Mouse (Mus musculus): ENCODE measurements at regions not wholly inside any gene's neighbourhood (a gene's known extent, or its start where the extent isn't known, plus 50 kb on each side); places are given as distances from the start of the nearest gene placed in this dataset.
A peak's percentile ranks its signal among the peaks of the same experiment; 100 is the strongest.
"Not testable (repeated sequence)": the region's sequence is repeated elsewhere in the genome, so short reads cannot be mapped to it uniquely, and the experiment has no call there.

DNA sequence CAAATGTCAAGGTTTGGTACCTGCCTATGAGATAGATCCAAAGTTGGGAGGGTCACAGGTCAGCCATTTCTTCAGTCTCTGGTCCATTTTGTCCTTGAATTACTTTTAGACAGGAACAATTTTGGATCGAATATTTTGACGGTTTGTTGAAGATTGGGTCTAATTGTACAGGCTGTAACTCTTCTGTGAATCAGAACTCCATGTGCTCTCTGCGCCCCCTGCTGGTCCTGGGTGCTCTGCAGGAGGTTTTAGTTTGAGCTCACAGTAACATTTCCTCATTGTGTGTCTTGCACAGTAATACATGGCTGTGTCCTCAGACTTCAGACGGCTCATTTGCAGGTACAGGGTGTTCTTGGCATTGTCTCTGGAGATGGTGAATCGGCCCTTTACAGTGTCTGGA is 158.1 kb downstream of the Adam6a start:
- not testable (repeated sequence) for DNase-seq

DNA sequence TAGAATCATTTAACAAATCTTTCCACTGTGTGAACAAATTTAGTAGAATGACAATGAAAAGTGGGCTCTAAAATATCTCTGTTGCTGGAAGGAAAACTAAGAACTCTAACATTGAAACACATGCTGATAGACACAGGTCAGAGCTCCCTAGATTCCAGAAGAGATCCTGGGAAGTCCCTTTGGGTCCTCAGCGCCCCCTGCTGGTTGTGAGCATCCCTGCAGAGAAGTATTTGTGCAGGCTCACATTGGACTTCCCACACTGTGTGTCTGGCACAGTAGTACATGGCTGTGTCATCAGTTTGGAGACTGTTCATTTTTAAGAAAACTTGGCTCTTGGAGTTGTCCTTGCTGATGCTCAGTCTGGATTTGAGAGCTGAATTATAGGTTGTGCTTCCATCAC is 172.7 kb downstream of the Adam6a start:
- DNase-seq, result not testable (repeated sequence)

DNA sequence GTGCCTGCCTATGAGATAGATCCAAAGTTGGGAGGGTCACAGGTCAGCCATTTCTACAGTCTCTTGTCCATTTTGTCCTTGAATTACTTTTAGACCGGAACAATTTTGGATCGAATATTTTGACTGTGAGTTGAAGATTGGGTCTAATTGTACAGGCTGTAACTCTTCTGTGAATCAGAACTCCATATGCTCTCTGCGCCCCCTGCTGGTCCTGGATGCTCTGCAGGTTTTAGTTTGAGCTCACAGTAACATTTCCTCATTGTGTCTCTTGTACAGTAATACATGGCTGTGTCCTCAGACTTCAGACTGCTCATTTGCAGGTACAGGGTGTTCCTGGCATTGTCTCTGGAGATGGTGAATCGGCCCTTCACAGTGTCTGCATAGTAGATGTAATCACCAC is 192.1 kb downstream of the Adam6a start:
- no peak for DNase-seq

DNA sequence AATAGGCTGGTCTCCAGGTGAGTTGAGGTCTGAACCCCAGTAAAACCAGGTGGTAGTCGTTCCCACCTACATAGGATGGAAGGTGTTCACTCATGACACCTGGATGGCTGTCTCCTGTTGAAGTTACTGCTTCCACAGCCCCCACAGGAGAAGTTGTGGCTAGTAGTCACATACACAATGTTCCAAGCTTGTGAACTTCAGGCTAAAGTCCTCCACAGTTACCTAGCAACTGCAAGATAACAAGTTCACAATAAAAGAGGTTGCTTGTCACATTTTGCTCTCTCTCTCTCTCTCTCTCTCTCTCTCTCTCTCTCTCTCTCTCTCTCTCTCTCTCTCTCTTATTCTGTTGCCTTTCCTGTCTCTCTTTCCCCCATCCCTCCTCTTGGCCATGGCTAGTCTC is 202.6 kb downstream of the Adam6a start:
- no peak for DNase-seq

DNA sequence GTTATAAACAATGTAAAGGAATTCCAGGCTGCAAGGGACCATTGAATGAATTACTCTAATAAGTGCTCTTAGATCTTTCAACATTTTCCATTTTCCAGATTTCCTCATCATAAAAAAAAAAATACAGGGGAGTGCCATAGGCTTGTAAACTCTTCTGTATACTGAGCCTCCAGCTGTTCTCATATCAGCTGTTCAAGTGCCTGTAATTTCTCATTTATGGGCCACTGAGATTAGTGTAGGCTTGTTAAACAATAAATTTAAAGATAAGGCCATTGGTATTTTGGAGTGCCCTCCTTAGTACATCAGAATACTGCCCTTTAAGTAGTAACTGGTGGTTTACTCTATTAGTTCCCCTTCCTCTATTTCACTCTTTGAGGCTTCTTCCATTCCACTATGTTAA is 204.3 kb downstream of the Adam6a start:
- no peak for DNase-seq

DNA sequence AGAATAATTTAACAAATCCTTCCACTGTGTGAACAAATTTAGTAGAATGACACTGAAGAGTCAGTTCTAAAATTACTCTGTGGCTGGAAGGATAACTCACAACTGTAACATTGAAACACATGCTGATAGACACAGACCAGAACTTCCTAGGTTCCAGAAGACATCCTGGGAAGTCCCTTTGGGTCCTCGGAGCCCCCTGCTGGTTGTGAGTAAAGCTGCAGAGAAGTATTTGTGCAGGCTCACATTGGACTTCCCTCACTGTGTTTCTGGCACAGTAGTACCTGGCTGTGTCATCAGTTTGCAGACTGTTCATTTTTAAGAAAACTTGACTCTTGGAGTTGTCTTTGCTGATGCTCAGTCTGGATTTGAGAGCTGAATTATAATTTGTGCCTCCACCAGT is 225.9 kb downstream of the Adam6a start:
- no peak for DNase-seq

DNA sequence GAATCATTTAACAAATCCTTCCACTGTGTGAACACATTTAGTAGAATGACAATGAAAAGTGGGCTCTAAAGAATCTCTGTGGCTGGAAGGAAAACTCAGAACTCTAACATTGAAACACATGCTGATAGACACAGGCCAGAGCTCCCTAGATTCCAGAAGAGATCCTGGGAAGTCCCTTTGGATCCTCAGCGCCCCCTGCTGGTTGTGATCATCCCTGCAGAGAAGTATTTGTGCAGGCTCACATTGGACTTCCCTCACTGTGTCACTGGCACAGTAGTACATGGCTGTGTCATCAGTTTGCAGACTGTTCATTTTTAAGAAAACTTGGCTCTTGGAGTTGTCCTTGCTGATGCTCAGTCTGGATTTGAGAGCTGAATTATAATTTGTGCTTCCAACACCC is 252.2 kb downstream of the Adam6a start:
- peak; percentile 0 for DNase-seq

DNA sequence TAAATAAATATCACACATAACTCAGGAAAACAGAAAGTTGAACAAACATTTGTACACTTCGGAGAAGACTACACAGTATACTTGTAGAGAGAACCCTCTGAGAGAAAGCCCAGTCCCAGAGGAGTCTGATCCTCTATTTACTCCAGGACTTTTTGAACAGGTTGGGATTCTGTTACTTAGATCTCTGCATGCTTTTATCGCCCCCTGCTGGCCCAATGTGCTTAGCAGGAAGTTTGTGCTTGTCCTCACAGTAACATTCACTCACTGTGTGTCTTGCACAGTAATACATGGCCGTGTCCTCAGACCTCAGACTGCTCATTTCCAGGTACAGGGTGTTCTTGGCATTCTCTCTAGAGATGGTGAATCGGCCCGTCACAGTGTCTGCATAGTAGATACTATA is 282.7 kb downstream of the Adam6a start:
- no peak for DNase-seq

DNA sequence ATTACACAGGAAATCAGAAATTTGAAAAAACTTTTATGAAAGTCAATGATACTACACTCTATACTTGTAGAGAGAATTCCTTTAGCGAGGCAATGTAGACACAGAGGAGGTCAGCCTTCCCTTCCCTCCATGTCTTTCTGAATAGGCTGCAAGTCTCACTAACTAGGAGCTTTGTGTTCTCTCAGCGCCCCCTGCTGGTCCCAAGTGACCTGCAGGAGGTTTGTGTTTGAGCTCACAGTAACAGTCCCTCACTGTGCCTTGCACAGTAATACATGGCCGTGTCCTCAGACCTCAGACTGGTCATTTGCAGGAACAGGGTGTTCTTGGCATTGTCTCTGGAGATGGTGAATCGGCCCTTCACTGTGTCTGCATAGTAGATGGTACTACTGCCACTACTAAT is 315.2 kb downstream of the Adam6a start:
- DNase-seq, result peak; percentile 9

DNA sequence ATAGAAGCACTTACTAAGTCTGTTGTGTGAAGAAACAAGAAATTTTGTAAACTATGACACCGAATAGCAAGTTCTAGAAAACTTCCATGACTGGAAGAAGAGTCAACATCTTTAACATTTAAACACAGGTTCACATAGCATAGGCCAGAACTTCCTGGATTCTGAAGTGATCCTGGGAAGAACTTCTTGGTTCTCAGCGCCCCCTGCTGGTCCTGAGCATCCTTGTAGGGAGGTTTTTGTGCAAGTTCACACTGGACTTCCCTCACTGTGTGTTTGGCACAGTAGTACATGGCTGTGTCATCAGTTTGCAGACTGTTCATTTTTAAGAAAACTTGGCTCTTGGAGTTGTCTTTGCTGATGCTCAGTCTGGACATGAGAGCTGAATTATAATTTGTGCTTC is 335.1 kb downstream of the Adam6a start:
- no peak for DNase-seq

DNA sequence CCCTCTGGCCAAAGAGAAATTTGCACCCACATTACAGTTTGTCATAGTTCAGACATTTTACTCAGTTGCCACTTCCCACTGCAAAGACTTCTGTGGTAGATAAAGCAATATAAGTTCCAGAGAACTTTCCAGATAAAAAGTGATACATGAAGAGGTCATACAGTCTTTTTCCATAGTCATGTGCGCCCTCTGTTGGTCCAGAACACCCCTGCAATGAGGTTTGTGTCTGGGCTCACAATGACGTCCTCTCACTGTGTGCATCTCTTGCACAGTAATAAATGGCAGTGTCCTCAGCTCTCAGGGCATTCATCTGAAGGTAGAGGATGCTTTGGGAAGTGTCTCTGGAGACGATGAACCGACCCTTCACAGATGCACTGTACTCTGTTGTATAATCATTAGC is 352.4 kb downstream of the Adam6a start:
- DNase-seq, result no peak

DNA sequence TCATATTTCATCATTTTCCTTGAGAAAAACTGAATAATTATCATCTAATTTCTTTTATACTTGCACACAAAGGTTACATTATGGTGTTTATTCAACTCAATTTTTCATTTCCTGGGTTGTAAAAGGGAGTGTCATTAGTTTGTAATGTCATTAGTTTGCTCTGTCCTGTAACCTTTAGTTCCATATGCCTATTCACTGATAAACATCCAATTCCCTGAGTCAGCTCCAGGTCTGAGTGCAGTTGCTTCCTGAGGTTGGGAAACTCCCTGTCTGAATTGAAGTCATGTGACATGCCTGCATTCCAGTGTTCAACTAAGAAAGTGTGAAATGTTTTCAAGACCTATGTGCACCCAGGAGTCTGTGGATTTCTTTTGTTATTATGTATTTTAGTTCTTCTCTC is 362.8 kb downstream of the Adam6a start:
- no peak for DNase-seq

DNA sequence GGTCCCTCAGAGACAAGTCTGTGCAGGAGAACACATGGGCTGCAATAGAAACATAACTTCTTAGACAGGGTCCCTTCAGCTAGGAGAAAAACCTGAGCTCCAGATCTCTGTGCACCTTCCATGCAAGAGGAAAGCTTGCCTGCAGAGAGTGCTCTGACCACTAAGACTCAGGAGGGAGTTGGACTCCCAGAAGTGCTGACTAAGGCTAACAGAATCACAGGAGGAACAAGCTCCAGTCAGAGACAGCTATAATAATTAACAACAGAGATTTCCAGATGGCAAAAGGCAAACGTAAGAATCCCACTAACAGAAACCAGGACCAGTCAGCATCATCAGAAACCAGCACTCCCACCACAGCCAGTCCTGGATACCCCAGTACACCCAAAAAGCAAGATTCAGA is 364.0 kb downstream of the Adam6a start:
- no peak for DNase-seq

DNA sequence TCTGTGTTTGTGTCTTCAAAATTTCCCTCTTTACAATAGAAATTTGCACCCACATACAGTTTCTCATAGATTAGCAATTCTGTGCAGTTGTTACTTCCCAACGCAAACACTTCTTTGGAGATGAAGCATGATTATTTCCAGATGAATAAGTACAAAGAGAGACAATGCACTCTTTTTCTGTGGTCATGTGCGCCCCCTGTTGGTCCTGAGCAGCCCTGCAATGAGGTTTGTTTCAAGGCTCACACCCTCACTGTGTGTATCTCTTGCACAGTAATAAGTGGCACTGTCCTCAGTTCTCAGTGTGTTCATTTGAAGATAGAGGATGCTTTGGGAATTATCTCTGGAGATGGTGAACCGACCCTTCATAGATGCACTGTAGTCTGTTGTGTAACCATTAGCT is 368.1 kb downstream of the Adam6a start:
- DNase-seq, result no peak

DNA sequence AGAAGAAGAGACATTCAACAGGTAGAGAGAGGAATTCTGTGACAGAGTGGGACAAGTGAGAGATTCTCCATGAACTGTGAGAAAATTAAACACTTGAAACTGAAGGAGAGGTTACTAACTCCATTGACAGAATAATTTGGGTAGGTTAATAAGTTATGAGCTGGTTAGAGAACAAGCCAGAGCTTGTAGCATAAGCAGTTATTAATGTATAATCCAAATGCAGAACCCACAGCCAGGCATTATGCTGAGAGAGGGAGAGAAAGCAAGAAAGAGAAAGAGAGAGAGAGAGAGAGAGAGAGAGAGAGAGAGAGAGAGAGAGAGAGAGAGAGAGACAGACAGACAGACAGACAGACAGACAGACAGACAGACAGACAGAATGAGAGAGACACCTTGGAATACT is 397.0 kb downstream of the Adam6a start:
- DNase-seq, result no peak

DNA sequence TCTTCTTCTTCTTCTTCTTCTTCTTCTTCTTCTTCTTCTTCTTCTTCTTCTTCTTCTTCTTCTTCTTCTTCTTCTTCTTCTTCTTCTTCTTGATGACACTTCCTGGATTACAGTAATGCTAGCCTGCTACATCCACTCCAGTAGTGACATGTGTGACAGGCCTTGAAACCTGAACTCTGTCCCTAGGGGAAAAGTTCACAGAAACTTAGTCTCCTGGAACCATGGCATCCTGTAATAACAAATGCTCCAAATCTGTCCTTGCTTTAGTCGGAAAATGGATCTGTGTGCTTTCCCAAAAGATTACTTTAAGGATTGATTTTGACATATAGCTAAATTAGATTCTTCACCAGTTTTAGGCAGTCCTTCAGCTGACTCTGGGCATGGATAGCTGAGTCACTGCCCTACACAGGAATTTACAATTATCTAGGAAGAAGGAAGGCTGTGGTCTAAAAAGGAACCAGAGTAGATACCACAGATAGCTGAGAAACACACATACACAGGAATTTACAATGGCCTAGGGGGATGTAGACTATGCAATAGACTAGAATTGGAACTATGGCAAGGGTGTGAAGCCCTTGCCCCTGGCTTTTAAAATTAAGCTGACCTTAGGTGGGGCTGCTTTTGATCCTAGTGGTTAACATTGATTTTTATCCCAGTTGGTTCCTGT is 400.1 kb downstream of the Adam6a start:
- not testable (repeated sequence) for DNase-seq

DNA sequence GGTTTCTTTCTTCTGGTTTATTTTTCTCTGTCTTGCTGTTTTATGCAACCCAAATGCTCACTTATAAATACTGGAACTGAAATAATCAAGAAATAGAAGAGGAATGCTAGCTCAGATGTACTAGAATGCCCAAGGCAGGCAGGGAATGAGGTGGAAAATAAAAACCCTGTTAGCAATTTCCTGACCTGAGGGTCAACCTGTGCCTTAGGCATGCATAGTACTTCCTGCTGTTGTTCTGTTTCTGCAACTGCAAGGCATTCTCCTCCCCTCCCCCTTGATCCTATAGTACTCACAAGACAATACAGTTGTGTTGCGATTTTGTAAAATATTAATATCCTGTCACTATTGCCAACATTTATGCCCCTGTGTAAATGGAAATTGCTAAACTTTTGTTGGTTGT is 402.1 kb downstream of the Adam6a start:
- DNase-seq, result not testable (repeated sequence)

DNA sequence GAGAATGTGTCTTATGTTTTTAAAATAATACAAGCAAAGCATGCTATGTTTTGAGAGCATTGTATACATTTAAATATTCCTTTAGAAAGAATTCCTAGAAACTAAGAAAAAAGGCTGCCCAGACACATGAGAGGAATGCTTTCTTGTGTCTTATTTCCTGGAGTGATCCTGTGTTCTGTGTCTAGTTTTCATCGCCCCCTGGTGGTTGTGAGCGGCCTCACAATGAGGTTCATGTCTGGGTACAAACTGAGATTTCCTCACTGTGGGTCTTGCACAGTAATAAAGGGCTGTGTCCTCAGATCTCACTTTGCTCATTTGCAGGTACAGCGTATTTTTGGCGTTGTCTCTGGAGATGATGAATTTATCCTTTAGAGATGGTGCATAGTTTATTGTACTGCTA is 404.3 kb downstream of the Adam6a start:
- DNase-seq, result not testable (repeated sequence)

DNA sequence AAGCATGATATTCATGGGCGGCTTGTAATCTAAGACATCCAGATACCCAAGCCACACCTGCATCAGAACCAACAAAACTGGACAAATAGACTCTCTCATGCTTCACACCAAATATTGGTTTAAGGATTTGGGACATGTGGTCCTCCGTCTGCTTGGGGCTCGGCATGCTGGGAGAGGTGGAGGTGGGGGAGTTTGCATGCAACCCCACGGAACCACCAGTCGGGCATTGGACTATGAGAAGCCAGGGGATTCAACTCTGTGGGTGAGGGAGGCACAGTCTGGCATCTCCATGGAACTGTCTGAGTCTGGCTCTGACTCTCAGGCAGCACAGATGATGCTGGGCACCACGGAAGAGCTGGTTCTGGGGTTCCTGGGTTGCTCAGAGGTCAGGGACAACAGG is 430.6 kb downstream of the Adam6a start:
- DNase-seq, result no peak

DNA sequence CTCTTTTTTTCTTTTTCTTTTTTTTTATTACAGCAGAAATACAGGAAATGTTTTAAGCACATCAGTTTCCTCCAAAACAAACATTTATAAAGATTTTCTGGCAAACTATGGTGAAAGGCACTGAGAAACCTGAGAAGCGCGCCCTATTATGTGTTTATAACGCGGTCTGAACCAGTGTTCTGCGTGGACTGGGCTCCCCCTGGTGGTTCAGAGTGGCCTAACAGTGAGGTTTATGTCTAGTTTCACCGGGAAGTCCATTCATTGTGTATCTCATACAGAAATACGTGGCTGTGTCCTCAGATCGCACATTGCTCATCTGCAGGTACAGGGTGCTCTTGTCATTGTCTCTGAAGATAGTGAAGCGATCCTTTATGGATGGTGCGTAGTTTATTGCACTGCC is 437.9 kb downstream of the Adam6a start:
- DNase-seq, result peak; percentile 40

DNA sequence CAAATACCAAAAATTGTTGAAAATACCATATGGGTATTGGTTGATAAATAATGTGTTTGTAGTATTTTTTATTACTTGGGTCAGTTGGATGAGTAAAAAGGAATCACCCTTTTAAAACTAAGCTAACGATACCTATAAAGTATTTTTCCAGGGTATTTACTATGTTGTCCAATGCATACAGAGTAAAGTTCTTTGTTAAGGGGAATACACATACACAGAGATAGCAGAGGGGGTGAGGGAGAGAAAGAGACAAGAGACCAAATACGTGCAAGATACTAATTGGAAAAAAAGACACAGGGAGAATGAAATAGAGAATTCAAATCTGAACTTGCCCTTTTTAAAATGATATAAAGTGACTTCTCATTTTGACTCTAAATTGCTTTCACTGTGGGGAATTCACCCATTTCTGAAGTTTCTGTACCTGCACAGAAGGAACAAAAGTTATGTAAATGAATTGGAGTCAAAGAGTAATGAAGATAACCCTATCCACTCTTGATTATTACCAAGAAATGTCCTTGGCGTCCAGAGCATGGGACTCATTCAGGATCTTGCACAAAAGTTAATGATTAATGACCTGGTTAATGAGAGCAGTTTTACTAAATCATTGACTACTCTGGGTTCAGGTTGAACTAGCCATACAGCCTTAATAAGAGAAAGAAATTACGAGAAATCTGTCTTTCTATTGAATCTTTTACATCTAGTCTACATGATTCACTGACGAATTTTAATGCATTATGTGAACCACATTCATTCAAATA is 443.7 kb downstream of the Adam6a start:
- no peak for DNase-seq

DNA sequence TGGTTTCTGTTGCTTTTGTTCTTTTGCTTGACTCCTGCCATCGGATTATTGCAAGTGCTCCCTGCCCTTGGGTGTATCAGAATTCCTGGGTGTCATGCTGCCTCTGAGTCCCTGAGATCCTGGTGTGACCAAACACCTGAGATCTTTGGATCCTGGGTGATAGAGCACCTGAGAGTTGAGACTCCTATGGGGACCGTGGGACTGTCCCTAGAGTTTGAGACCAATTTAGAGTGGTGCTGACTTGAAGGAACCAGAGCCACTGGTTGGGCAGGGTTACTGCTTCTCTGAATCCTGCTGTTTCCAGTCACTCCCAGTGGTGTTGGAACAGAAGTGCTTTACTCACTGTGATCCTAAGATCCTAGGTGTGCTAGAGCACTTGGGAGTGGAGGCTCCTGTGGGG is 448.7 kb downstream of the Adam6a start:
- no peak for DNase-seq

DNA sequence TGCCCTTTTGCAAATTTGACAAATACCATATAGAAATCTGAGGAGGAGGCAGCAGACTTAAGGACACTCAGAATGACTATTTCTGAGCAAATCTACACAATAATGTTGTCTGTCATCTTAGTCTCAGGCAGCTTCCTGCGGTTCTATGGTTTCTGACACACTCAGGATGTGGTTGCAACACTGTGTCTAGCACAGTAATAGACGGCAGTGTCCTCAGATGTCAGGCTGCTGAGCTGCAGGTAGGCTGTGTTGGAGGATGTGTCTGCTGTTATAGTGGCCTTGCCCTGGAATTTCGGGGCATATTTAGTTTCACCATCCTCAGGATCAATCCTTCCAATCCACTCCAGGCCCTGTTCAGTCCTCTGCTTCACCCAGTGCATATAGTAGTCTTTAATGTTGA is 450.6 kb downstream of the Adam6a start:
- DNase-seq, result not testable (repeated sequence)

DNA sequence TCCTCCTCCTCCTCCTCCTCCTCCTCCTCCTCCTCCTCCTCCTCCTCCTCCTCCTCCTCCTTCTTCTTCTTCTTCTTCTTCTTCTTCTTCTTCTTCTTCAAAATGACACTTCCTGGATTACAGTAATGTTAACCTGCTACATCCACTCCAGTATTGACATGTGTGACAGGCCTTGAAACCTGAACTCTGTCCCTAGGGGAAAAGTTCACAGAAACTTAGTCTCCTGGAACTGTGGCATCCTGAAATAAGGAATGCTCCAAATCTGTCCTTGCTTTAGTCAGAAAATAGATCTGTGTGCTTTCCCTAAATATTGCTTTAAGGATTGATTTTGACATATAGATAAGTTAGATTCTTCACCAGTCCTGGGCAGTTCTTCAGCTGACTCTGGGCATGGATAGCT is 464.8 kb downstream of the Adam6a start:
- DNase-seq, result not testable (repeated sequence)

DNA sequence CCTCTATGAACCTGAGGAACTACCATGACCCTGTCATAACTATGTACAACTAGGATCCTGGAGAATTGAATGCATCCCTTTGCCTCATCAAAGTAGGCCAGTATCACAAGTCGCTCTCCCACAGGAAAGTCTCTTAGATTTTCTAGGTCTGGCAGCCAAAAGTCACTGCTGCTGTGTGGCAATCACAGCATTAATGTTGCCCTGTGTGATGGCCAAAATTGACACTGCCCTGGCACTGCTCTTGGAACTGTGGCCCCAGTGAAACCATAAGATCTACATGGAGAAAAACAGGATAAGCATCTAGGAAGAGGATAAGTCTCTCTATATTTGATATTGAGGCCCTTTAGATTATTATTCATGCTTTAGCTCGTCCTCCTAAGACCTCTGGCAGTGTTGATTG is 465.7 kb downstream of the Adam6a start:
- no peak for DNase-seq
